Mouse (Mus musculus): ENCODE results near the gene Fbxo31.

- TF ChIP-seq CTCF (IDR thresholded peaks at IDR 0.05; ENCODE audit: low read depth, low read length): no peak
- TF ChIP-seq POLR2A (IDR thresholded peaks at IDR 0.05; ENCODE audit: borderline replicate concordance, low read depth, low read length): no peak
Measured at GRCm38 (mm10) chr8:121572121-121572520, 6.5 kb downstream of the Fbxo31 start.
